ENCODE assay signal across 29 mouse cellular contexts in genomic region chr2:139267119-139267518, GRCm38 (mm10).
A peak's percentile ranks its signal among the peaks of the same experiment; 100 is the strongest.
DNase-seq lines count a peak whose midpoint lies in the region; ATAC-seq lines count a peak whose summit lies in the region.
"Had no signal": no experiment of that assay in that cellular context is flagged by ENCODE, and none has a peak within 500 bp of the region (broad histone marks: within the 10 kb centered on the region; RNA-seq: fewer than 3 reads in every experiment).

No protein-coding gene starts in this region.

- no peak for DNase-seq in forebrain, embryonic 11.5 days (ENCODE audit: low spot score)
- DNase-seq in layer of hippocampus, adult 11-12 months (ENCODE audit: low spot score): peak; percentile 56
- no peak for DNase-seq in layer of hippocampus, postnatal 10 days (ENCODE audit: low spot score in 2 of 2)
- DNase-seq in brain, adult 2 months (ENCODE audit: low read depth, low spot score): peak; percentile 60
- peak; percentile 54 for DNase-seq in layer of hippocampus, adult 9-10 months (ENCODE audit: low spot score)
- DNase-seq in cerebellum, postnatal 4 days (ENCODE audit: low spot score in 2 of 2): no peak
- DNase-seq: adrenal gland, adult 8-10 months; cerebellum, adult 11-12 months; cerebellum, adult 9-11 months; gastrocnemius, adult 2 months; heart, adult 2 months; heart, postnatal 4 days; kidney, adult 11 months; kidney, postnatal 14 days; lung, postnatal 36 days; right cerebral cortex, postnatal 4 days; thymus, postnatal 4 days had no signal

- 78% methylated on average over 2 of the region's 2 CpGs for WGBS in forebrain, embryonic 15.5 days
- 91% methylated on average over 2 of the region's 2 CpGs for WGBS in forebrain, embryonic 11.5 days

- no peak overlapping the region for H3K9ac ChIP-seq in forebrain, embryonic 15.5 days (replicated peaks)
- H3K9ac ChIP-seq in forebrain, embryonic 11.5 days (ENCODE audit: low read length): no peak overlapping the region
- H3K9ac ChIP-seq: heart, embryonic 12.5 days; hindbrain, embryonic 14.5 days; limb, embryonic 13.5 days; midbrain, embryonic 12.5 days; neural tube, embryonic 13.5 days had no signal

- H3K4me1 ChIP-seq in forebrain, embryonic 15.5 days: no peaks in the 10 kb centered on the region
- no peaks in the 10 kb centered on the region for H3K4me1 ChIP-seq in forebrain, embryonic 11.5 days (replicated peaks; ENCODE audit: control insufficient read depth, insufficient read depth, low read length)
- H3K4me1 ChIP-seq: heart, embryonic 12.5 days; limb, embryonic 13.5 days; midbrain, embryonic 12.5 days; neural tube, embryonic 13.5 days had no signal

- H3K36me3 ChIP-seq in forebrain, embryonic 15.5 days: no peaks in the 10 kb centered on the region
- H3K36me3 ChIP-seq in forebrain, embryonic 11.5 days (ENCODE audit: control insufficient read depth, insufficient read depth, low read length): no peaks in the 10 kb centered on the region
- H3K36me3 ChIP-seq: heart, embryonic 12.5 days; limb, embryonic 13.5 days; midbrain, embryonic 12.5 days; neural tube, embryonic 13.5 days had no signal

- H3K4me3 ChIP-seq in forebrain, embryonic 15.5 days: no peak overlapping the region
- no peak overlapping the region for H3K4me3 ChIP-seq in forebrain, embryonic 11.5 days (ENCODE audit: low read depth, low read length)
- H3K4me3 ChIP-seq: gastrocnemius, adult 2 months; heart, adult 2 months; heart, embryonic 12.5 days; limb, embryonic 13.5 days; midbrain, embryonic 12.5 days; neural tube, embryonic 13.5 days had no signal

- H3K9me3 ChIP-seq in forebrain, embryonic 15.5 days: no peaks in the 10 kb centered on the region
- H3K9me3 ChIP-seq in forebrain, embryonic 11.5 days (ENCODE audit: control insufficient read depth, low read length): no peaks in the 10 kb centered on the region
- H3K9me3 ChIP-seq: heart, embryonic 12.5 days; limb, embryonic 13.5 days; midbrain, embryonic 12.5 days; neural tube, embryonic 13.5 days had no signal

- no peaks in the 10 kb centered on the region for H3K27me3 ChIP-seq in forebrain, embryonic 15.5 days
- no peaks in the 10 kb centered on the region for H3K27me3 ChIP-seq in forebrain, embryonic 11.5 days (ENCODE audit: control insufficient read depth, insufficient read depth, low read length)
- H3K27me3 ChIP-seq: CH12.LX; heart, embryonic 12.5 days; limb, embryonic 13.5 days; midbrain, embryonic 12.5 days; neural tube, embryonic 13.5 days had no signal

- ATAC-seq in forebrain, embryonic 15.5 days (replicated peaks): no peak
- ATAC-seq in forebrain, embryonic 11.5 days (replicated peaks; ENCODE audit: low FRiP score): no peak
- no peak for ATAC-seq in erythroblast, adult 5-6 weeks (replicated peaks; ENCODE audit: low FRiP score, poor library complexity, severe bottlenecking)
- ATAC-seq: activated CD4-positive, CD25-positive, alpha-beta regulatory T cell, adult 4 months; inflammation-experienced regulatory T-cells, adult 6 months had no signal

- peak overlapping the region; percentile 4; the same call in 1 of the 2 replicates for H3K27ac ChIP-seq in forebrain, embryonic 15.5 days (replicated peaks)
- H3K27ac ChIP-seq in forebrain, embryonic 11.5 days (ENCODE audit: low read depth, low read length): no peak overlapping the region
- H3K27ac ChIP-seq: gastrocnemius, adult 2 months; heart, adult 2 months; hindbrain, embryonic 14.5 days; limb, embryonic 13.5 days; midbrain, embryonic 12.5 days; neural tube, embryonic 13.5 days; stomach, postnatal 0 days had no signal

- H3K4me2 ChIP-seq in forebrain, embryonic 15.5 days (replicated peaks): no peak overlapping the region
- no peak overlapping the region for H3K4me2 ChIP-seq in forebrain, embryonic 11.5 days (ENCODE audit: low read depth, low read length, severe bottlenecking)
- H3K4me2 ChIP-seq: heart, embryonic 12.5 days; hindbrain, embryonic 14.5 days; limb, embryonic 13.5 days; liver, embryonic 11.5 days; midbrain, embryonic 12.5 days; neural tube, embryonic 13.5 days had no signal

Comparison
In these comparisons a context has a peak if more than half of its experiments do, and no peak if none do; other contexts are left out.
1. DNase-seq: peak in layer of hippocampus, adult 11-12 months (single experiment), brain, adult 2 months (single experiment) and layer of hippocampus, adult 9-10 months (single experiment); none in forebrain, embryonic 11.5 days (single experiment), layer of hippocampus, postnatal 10 days (0 of 2) and cerebellum, postnatal 4 days (0 of 2).